Mouse (Mus musculus): Measurements from ENCODE around the gene Lamtor3. TPM values are rescaled to one million over a fixed set of nuclear protein-coding genes. Genes with fewer than 3 reads are reported as not detected.

Gene Lamtor3
- polyA plus RNA-seq, 1 experiment = 39.1 TPM

GRCm38 (mm10) chr3:137974306-137974705 is 56.0 kb downstream of the Lamtor3 start:
- Histone ChIP-seq H3K79me2 (ENCODE audit: control insufficient read depth, insufficient read depth) (no peaks in the 10 kb centered on the region), H3K36me3 (ENCODE audit: control insufficient read depth, insufficient read depth) (no peaks in the 10 kb centered on the region), H3ac (ENCODE audit: control insufficient read depth, insufficient read length, low read depth) (no peak overlapping the region), H3K27me3 (ENCODE audit: control insufficient read depth, insufficient read depth, insufficient read length) (no peaks in the 10 kb centered on the region), H3K4me3 (ENCODE audit: insufficient read depth, poor library complexity, severe bottlenecking) (no peak overlapping the region), H3K79me3 (ENCODE audit: low read depth) (no peaks in the 10 kb centered on the region)
- TF ChIP-seq CEBPB (IDR thresholded peaks at IDR 0.05; ENCODE audit: low read depth) = no peak
- no peak for TF ChIP-seq MYOG (IDR thresholded peaks at IDR 0.05; ENCODE audit: control insufficient read depth, extremely low read depth, insufficient read length)
- no peak for TF ChIP-seq MYOD1 (IDR thresholded peaks at IDR 0.05; ENCODE audit: control insufficient read depth, insufficient read length, low read depth)
- TF ChIP-seq MAX (IDR thresholded peaks at IDR 0.05) = no peak
- TF ChIP-seq USF1 (IDR thresholded peaks at IDR 0.05; ENCODE audit: low read depth) = no peak
- TF ChIP-seq CTCF (IDR thresholded peaks at IDR 0.05; ENCODE audit: control insufficient read depth, insufficient read depth, insufficient read length) = no peak
- no peak for TF ChIP-seq FOSL1 (IDR thresholded peaks at IDR 0.05; ENCODE audit: insufficient read depth, low read length, poor library complexity, severe bottlenecking)

GRCm38 (mm10) chr3:137975435-137975834 is 57.1 kb downstream of the Lamtor3 start:
- Histone ChIP-seq H3K79me3 (ENCODE audit: low read depth) (no peaks in the 10 kb centered on the region), H3K4me3 (ENCODE audit: insufficient read depth, poor library complexity, severe bottlenecking) (no peak overlapping the region), H3ac (ENCODE audit: control insufficient read depth, insufficient read length, low read depth) (no peak overlapping the region), H3K79me2 (ENCODE audit: control insufficient read depth, insufficient read depth) (no peaks in the 10 kb centered on the region), H3K27me3 (ENCODE audit: control insufficient read depth, insufficient read depth, insufficient read length) (no peaks in the 10 kb centered on the region), H3K36me3 (ENCODE audit: control insufficient read depth, insufficient read depth) (no peaks in the 10 kb centered on the region)
- TF ChIP-seq MAX (IDR thresholded peaks at IDR 0.05) = no peak
- TF ChIP-seq MYOG (IDR thresholded peaks at IDR 0.05; ENCODE audit: control insufficient read depth, extremely low read depth, insufficient read length) = no peak
- no peak for TF ChIP-seq FOSL1 (IDR thresholded peaks at IDR 0.05; ENCODE audit: insufficient read depth, low read length, poor library complexity, severe bottlenecking)
- no peak for TF ChIP-seq CTCF (IDR thresholded peaks at IDR 0.05; ENCODE audit: control insufficient read depth, insufficient read depth, insufficient read length)
- TF ChIP-seq USF1 (IDR thresholded peaks at IDR 0.05; ENCODE audit: low read depth) = no peak
- TF ChIP-seq MYOD1 (IDR thresholded peaks at IDR 0.05; ENCODE audit: control insufficient read depth, insufficient read length, low read depth) = no peak
- TF ChIP-seq CEBPB (IDR thresholded peaks at IDR 0.05; ENCODE audit: low read depth) = no peak

- Histone ChIP-seq H3ac (ENCODE audit: control insufficient read depth, insufficient read length, low read depth) (no peak overlapping the region), H3K79me2 (ENCODE audit: control insufficient read depth, insufficient read depth) (no peaks in the 10 kb centered on the region), H3K79me3 (ENCODE audit: low read depth) (no peaks in the 10 kb centered on the region), H3K27me3 (ENCODE audit: control insufficient read depth, insufficient read depth, insufficient read length) (no peaks in the 10 kb centered on the region), H3K36me3 (ENCODE audit: control insufficient read depth, insufficient read depth) (no peaks in the 10 kb centered on the region), H3K4me3 (ENCODE audit: insufficient read depth, poor library complexity, severe bottlenecking) (no peak overlapping the region)
- no peak for TF ChIP-seq MYOG (IDR thresholded peaks at IDR 0.05; ENCODE audit: control insufficient read depth, extremely low read depth, insufficient read length)
- no peak for TF ChIP-seq CEBPB (IDR thresholded peaks at IDR 0.05; ENCODE audit: low read depth)
- TF ChIP-seq MAX (IDR thresholded peaks at IDR 0.05) = no peak
- TF ChIP-seq FOSL1 (IDR thresholded peaks at IDR 0.05; ENCODE audit: insufficient read depth, low read length, poor library complexity, severe bottlenecking) = no peak
- TF ChIP-seq MYOD1 (IDR thresholded peaks at IDR 0.05; ENCODE audit: control insufficient read depth, insufficient read length, low read depth) = no peak
- no peak for TF ChIP-seq USF1 (IDR thresholded peaks at IDR 0.05; ENCODE audit: low read depth)
- no peak for TF ChIP-seq CTCF (IDR thresholded peaks at IDR 0.05; ENCODE audit: control insufficient read depth, insufficient read depth, insufficient read length)
Measured at GRCm38 (mm10) chr3:137975856-137976423, 57.6 kb downstream of the Lamtor3 start.

GRCm38 (mm10) chr3:137976943-137977628 is 58.8 kb downstream of the Lamtor3 start:
- Histone ChIP-seq H3ac (ENCODE audit: control insufficient read depth, insufficient read length, low read depth) (no peak overlapping the region), H3K79me3 (ENCODE audit: low read depth) (no peaks in the 10 kb centered on the region), H3K4me3 (ENCODE audit: insufficient read depth, poor library complexity, severe bottlenecking) (no peak overlapping the region), H3K36me3 (ENCODE audit: control insufficient read depth, insufficient read depth) (no peaks in the 10 kb centered on the region), H3K79me2 (ENCODE audit: control insufficient read depth, insufficient read depth) (no peaks in the 10 kb centered on the region), H3K27me3 (ENCODE audit: control insufficient read depth, insufficient read depth, insufficient read length) (no peaks in the 10 kb centered on the region)
- TF ChIP-seq MYOG (IDR thresholded peaks at IDR 0.05; ENCODE audit: control insufficient read depth, extremely low read depth, insufficient read length) (no peak), CEBPB (IDR thresholded peaks at IDR 0.05; ENCODE audit: low read depth) (no peak), MYOD1 (IDR thresholded peaks at IDR 0.05; ENCODE audit: control insufficient read depth, insufficient read length, low read depth) (no peak), USF1 (IDR thresholded peaks at IDR 0.05; ENCODE audit: low read depth) (no peak), MAX (IDR thresholded peaks at IDR 0.05) (no peak), FOSL1 (IDR thresholded peaks at IDR 0.05; ENCODE audit: insufficient read depth, low read length, poor library complexity, severe bottlenecking) (no peak), CTCF (IDR thresholded peaks at IDR 0.05; ENCODE audit: control insufficient read depth, insufficient read depth, insufficient read length) (no peak)

- no peak overlapping the region for H3ac ChIP-seq (ENCODE audit: control insufficient read depth, insufficient read length, low read depth)
- no peak overlapping the region for H3K4me3 ChIP-seq (ENCODE audit: insufficient read depth, poor library complexity, severe bottlenecking)
- TF ChIP-seq FOSL1 (IDR thresholded peaks at IDR 0.05; ENCODE audit: insufficient read depth, low read length, poor library complexity, severe bottlenecking) (no peak), MYOD1 (IDR thresholded peaks at IDR 0.05; ENCODE audit: control insufficient read depth, insufficient read length, low read depth) (no peak), MAX (IDR thresholded peaks at IDR 0.05) (no peak)
- no peaks in the 10 kb centered on the region for H3K79me2 ChIP-seq (ENCODE audit: control insufficient read depth, insufficient read depth)
- no peaks in the 10 kb centered on the region for H3K36me3 ChIP-seq (ENCODE audit: control insufficient read depth, insufficient read depth)
- no peaks in the 10 kb centered on the region for H3K79me3 ChIP-seq (ENCODE audit: low read depth)
- H3K27me3 ChIP-seq (ENCODE audit: control insufficient read depth, insufficient read depth, insufficient read length) = no peaks in the 10 kb centered on the region
Measured at GRCm38 (mm10) chr3:137977629-137978041, 59.3 kb downstream of the Lamtor3 start.

Data from C2C12 (cell line).